Mouse (Mus musculus) bone marrow macrophage, adult 2 months (primary cell): ENCODE measurements around the gene Ankrd66.

Source experiments
- CTCF ChIP-seq: IDR thresholded peaks from 2 replicates; pipeline ENCODE4 v1.5.1; 2012; ENCODE audit warnings: low read depth, mild to moderate bottlenecking, low read length, moderate library complexity
- POLR2A ChIP-seq: IDR thresholded peaks from 2 replicates; pipeline ENCODE4 v1.6.1; 2012; ENCODE audit warnings: mild to moderate bottlenecking, low read depth, low read length, borderline replicate concordance

- no peak for TF ChIP-seq POLR2A
- no peak for TF ChIP-seq CTCF
These were observed 8.8 kb downstream of the Ankrd66 start for GRCm38 (mm10) chr17:43534362-43535222.
